Mouse (Mus musculus) stomach, embryonic 15.5 days (tissue): Measurements from ENCODE around the gene Galnt2. TPM values are rescaled to one million over a fixed set of nuclear protein-coding genes. Genes with fewer than 3 reads are reported as not detected.

ENCODE experiments used
- ATAC-seq: fragments of 200-750 bp; cut with Nextera tagmentation; 2 replicates; pipeline ENCODE4 v1.8.0; 2017; ENCODE audit warnings: low read depth, moderate number of reproducible peaks, moderate TSS enrichment; ENCODE audit not compliant: insufficient read depth, low FRiP score
- H3K27ac ChIP-seq: fragments of 300-500 bp; sonication (generic); 2 replicates; pipeline ENCODE4 v1.5.1; 2015; ENCODE audit warnings: mild to moderate bottlenecking, inconsistent platforms
- H3K27me3 ChIP-seq: fragments of 300-500 bp; sonication (generic); replicated peaks from 2 replicates; pipeline ENCODE4 v1.6.1; 2015; ENCODE audit warnings: inconsistent platforms
- H3K36me3 ChIP-seq: fragments of 300-500 bp; sonication (generic); 2 replicates; pipeline ENCODE4 v1.6.1; 2015; ENCODE audit warnings: inconsistent platforms
- H3K4me1 ChIP-seq: fragments of 300-500 bp; sonication (generic); 2 replicates; pipeline ENCODE4 v1.6.1; 2015; ENCODE audit warnings: inconsistent platforms
- H3K4me2 ChIP-seq: fragments of 300-500 bp; sonication (generic); 2 replicates; pipeline ENCODE4 v1.6.1; 2015; ENCODE audit warnings: mild to moderate bottlenecking, inconsistent platforms
- H3K4me3 ChIP-seq: fragments of 300-500 bp; sonication (generic); replicated peaks from 2 replicates; pipeline ENCODE4 v1.5.1; 2015; ENCODE audit warnings: inconsistent platforms
- H3K9ac ChIP-seq: fragments of 300-500 bp; sonication (generic); 2 replicates; pipeline ENCODE4 v1.6.1; 2015; ENCODE audit warnings: inconsistent platforms
- H3K9me3 ChIP-seq: fragments of 300-500 bp; sonication (generic); 2 replicates; pipeline ENCODE4 v1.6.1; 2016; ENCODE audit warnings: inconsistent platforms
- WGBS: fragments of 180-500 bp; shearing (Covaris S2); methylation state at CpG from one replicate; pipeline ENCODE4 v1.1.7; 2015; 5-methylcytosine and 5-hydroxymethylcytosine counted together
- polyA plus RNA-seq: library from polyadenylated mRNA; unstranded; fragments of >200 nt; fragmentation: Nextera tagmentation; extraction: Ambion mirVana; gene quantifications from 2 replicates; pipeline ENCODE4 v1.2.1, GENCODE M21; 2015

The Galnt2 gene
- polyA plus RNA-seq, 1 experiment from 2014 or later, result 80.5 TPM

GRCm38 (mm10) chr8:124239350-124239749 is 8.2 kb downstream of the Galnt2 start:
- H3K36me3 ChIP-seq, result no peaks in the 10 kb centered on the region
- H3K9ac ChIP-seq, result no peak overlapping the region
- no peaks in the 10 kb centered on the region for H3K9me3 ChIP-seq
- peaks cover 33% of the 10 kb centered on the region for H3K4me1 ChIP-seq
- H3K4me3 ChIP-seq, result no peak overlapping the region
- WGBS, result 75% methylated on average over 6 of the region's 6 CpGs
- no peak overlapping the region for H3K27ac ChIP-seq
- no peak for ATAC-seq
- H3K27me3 ChIP-seq, result no peaks in the 10 kb centered on the region
- no peak overlapping the region for H3K4me2 ChIP-seq

DNA sequence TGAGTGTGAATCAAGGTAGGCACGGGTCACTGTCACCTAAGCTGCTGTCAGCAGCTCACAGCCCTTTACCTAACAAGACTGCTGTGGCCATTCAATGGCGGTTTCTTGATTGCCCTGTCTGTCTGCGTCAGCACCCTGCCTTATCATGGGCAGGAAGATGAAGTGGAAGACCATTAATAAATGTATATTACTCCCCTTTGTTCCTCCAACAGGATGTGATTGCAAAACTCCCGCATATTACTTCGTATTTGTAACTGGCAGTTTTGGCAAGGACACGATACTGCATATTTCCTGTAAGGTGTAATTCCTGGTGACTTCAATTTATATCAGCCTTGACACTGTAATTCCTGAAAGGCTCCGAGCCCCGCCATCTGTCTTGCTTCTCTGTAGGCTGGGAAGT is 9.7 kb downstream of the Galnt2 start:
- no peak overlapping the region for H3K9ac ChIP-seq
- H3K27ac ChIP-seq, result no peak overlapping the region; the same call in 1 of the 2 replicates
- no peak overlapping the region for H3K4me3 ChIP-seq
- ATAC-seq, result no peak
- H3K4me2 ChIP-seq, result no peak overlapping the region
- H3K4me1 ChIP-seq, result peaks cover 31% of the 10 kb centered on the region
- no peaks in the 10 kb centered on the region for H3K9me3 ChIP-seq
- WGBS, result 41% methylated on average over 8 of the region's 8 CpGs
- H3K27me3 ChIP-seq, result no peaks in the 10 kb centered on the region
- H3K36me3 ChIP-seq, result no peaks in the 10 kb centered on the region

DNA sequence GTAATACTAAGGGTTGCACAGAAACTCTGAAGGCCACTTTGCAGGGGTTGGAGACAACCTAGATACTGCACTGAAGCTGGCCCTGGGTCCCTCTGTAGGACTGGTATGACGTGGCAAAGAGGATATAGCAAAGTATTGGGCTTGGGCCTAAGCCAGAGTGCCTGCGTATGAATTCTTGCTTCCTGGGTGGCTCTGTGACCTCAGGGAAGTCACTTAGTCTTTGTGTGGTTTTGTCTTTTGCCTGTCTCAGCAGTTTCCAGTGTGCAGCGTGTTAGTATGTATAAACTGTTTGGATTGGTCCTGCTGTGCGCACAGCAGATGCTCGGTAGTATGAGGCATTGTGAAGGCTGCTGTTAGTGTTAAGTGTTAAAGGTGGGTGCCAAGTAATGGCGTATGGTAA is 11.0 kb downstream of the Galnt2 start:
- peak overlapping the region; percentile 46; the same call in 1 of the 2 replicates for H3K27ac ChIP-seq
- H3K4me2 ChIP-seq, result no peak overlapping the region
- H3K4me1 ChIP-seq, result peaks cover 31% of the 10 kb centered on the region
- no peaks in the 10 kb centered on the region for H3K36me3 ChIP-seq
- ATAC-seq, result no peak
- no peaks in the 10 kb centered on the region for H3K9me3 ChIP-seq
- 48% methylated on average over 6 of the region's 6 CpGs for WGBS
- H3K27me3 ChIP-seq, result no peaks in the 10 kb centered on the region
- H3K9ac ChIP-seq, result no peak overlapping the region
- no peak overlapping the region for H3K4me3 ChIP-seq

- Histone ChIP-seq H3K9ac (no peak overlapping the region), H3K4me3 (no peak overlapping the region), H3K4me2 (no peak overlapping the region), H3K4me1 (peaks cover 31% of the 10 kb centered on the region), H3K9me3 (no peaks in the 10 kb centered on the region), H3K27me3 (no peaks in the 10 kb centered on the region), H3K27ac (no peak overlapping the region), H3K36me3 (no peaks in the 10 kb centered on the region; the same call in 1 of the 2 replicates)
- WGBS, result 84% methylated on average over 5 of the region's 5 CpGs
- ATAC-seq, result no peak
Observed at GRCm38 (mm10) chr8:124242913-124243312, 11.7 kb downstream of the Galnt2 start.

GRCm38 (mm10) chr8:124247581-124247980 is 16.4 kb downstream of the Galnt2 start:
- ATAC-seq, result no peak
- Histone ChIP-seq H3K9me3 (no peaks in the 10 kb centered on the region), H3K9ac (no peak overlapping the region), H3K4me2 (no peak overlapping the region), H3K27me3 (no peaks in the 10 kb centered on the region), H3K4me3 (no peak overlapping the region), H3K36me3 (no peaks in the 10 kb centered on the region; the same call in 1 of the 2 replicates), H3K4me1 (peaks cover 27% of the 10 kb centered on the region), H3K27ac (no peak overlapping the region)
- WGBS, result 78% methylated on average over 6 of the region's 6 CpGs

GRCm38 (mm10) chr8:124248688-124249087 is 17.5 kb downstream of the Galnt2 start:
- Histone ChIP-seq H3K4me3 (no peak overlapping the region), H3K9me3 (no peaks in the 10 kb centered on the region), H3K4me2 (no peak overlapping the region), H3K27ac (no peak overlapping the region), H3K4me1 (peaks cover 30% of the 10 kb centered on the region), H3K36me3 (no peaks in the 10 kb centered on the region; the same call in 1 of the 2 replicates), H3K9ac (no peak overlapping the region), H3K27me3 (no peaks in the 10 kb centered on the region)
- peak; percentile 60 for ATAC-seq
- 78% methylated on average over 6 of the region's 6 CpGs for WGBS

GRCm38 (mm10) chr8:124250255-124250654 is 19.1 kb downstream of the Galnt2 start:
- ATAC-seq, result peak; percentile 62; the same call in 1 of the 2 replicates
- no peak overlapping the region for H3K4me2 ChIP-seq
- H3K4me3 ChIP-seq, result no peak overlapping the region
- 18% methylated on average over 3 of the region's 3 CpGs for WGBS
- peaks cover 37% of the 10 kb centered on the region for H3K4me1 ChIP-seq
- no peaks in the 10 kb centered on the region for H3K9me3 ChIP-seq
- H3K27ac ChIP-seq, result no peak overlapping the region
- H3K27me3 ChIP-seq, result no peaks in the 10 kb centered on the region
- H3K36me3 ChIP-seq, result no peaks in the 10 kb centered on the region; the same call in 1 of the 2 replicates
- no peak overlapping the region for H3K9ac ChIP-seq

- 15% methylated on average over 4 of the region's 4 CpGs for WGBS
- Histone ChIP-seq H3K9me3 (no peaks in the 10 kb centered on the region), H3K4me1 (peaks cover 38% of the 10 kb centered on the region), H3K36me3 (no peaks in the 10 kb centered on the region; the same call in 1 of the 2 replicates), H3K27me3 (no peaks in the 10 kb centered on the region), H3K27ac (no peak overlapping the region), H3K4me2 (no peak overlapping the region), H3K9ac (no peak overlapping the region), H3K4me3 (no peak overlapping the region)
- ATAC-seq, result no peak
Observed at GRCm38 (mm10) chr8:124250785-124251184, 19.6 kb downstream of the Galnt2 start.

DNA sequence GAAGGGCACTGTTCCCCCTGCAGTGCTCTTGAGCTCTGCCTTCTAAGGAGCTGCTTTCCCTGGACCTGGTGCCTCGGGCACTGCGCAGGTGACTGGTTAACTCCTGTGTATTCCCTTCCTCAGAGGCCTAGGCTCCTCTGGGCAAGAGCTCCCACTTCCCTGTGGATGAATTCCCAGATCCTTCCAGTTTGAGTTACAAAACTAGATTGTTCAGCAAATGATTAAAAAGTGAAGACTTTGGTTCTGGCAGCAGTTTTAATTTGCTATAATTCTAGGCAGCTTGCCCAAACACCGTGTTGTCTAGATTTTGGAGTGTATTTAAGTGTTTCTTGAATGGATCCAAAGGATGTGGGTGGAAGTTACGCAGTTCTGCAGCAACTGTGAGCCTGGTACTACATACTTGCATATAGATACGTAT is 21.4 kb downstream of the Galnt2 start:
- peaks cover 56% of the 10 kb centered on the region for H3K4me1 ChIP-seq
- no peak overlapping the region for H3K4me2 ChIP-seq
- 0 out of 2 replicates have a peak overlapping the region, but pooled peaks have one; percentile 53 for H3K27ac ChIP-seq
- no peaks in the 10 kb centered on the region; the same call in 1 of the 2 replicates for H3K36me3 ChIP-seq
- H3K4me3 ChIP-seq, result no peak overlapping the region
- H3K27me3 ChIP-seq, result no peaks in the 10 kb centered on the region
- no peaks in the 10 kb centered on the region for H3K9me3 ChIP-seq
- H3K9ac ChIP-seq, result no peak overlapping the region
- 69% methylated on average over 5 of the region's 5 CpGs for WGBS
- no peak for ATAC-seq

DNA sequence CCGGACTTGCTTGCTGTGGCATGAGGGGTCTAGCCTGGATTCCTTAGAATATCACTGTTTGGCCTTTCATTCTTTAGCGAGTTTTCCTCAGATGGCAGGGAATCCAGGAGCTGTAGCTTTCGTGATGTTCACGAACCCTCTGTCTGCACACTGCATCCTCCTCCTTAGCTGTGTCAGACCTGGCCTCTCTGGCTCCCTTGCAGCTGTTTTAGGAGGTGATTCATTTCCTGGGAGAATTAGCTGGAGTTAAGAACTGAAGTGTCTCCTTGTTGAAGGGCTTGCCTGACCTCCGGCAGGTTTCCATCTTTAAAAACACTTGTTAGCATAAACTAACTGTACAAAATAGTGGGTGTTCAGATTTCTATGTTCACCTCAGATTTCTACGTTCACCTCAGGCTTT is 22.7 kb downstream of the Galnt2 start:
- Histone ChIP-seq H3K9ac (no peak overlapping the region), H3K27ac (no peak overlapping the region), H3K36me3 (no peaks in the 10 kb centered on the region), H3K4me1 (peaks cover 55% of the 10 kb centered on the region), H3K4me3 (no peak overlapping the region), H3K9me3 (no peaks in the 10 kb centered on the region), H3K27me3 (no peaks in the 10 kb centered on the region), H3K4me2 (no peak overlapping the region)
- no peak for ATAC-seq
- 69% methylated on average over 6 of the region's 6 CpGs for WGBS

DNA sequence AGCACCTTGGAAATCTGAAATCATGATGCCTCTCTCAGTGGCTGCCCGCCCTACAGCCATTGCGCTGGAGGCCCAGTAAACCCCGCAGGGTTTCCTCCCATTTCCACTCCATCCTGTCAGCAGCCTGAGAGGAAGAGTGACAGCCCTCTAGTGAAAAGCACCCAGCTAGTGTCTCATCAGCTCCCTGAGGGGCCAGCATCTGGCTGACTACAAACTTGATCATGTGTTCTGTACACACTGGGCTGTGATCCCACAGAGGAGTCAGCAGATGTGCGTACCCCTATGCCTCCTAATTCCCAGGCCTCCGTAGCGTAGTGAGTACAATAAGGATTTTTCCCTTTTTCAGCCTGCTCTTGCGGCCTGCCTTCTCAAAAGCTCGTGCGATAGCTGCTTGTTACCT is 25.6 kb downstream of the Galnt2 start:
- peak overlapping the region; percentile 64 for H3K27ac ChIP-seq
- no peak overlapping the region for H3K9ac ChIP-seq
- no peaks in the 10 kb centered on the region for H3K9me3 ChIP-seq
- H3K4me1 ChIP-seq, result peaks cover 45% of the 10 kb centered on the region
- no peak overlapping the region for H3K4me3 ChIP-seq
- WGBS, result 72% methylated on average over 9 of the region's 9 CpGs
- no peak overlapping the region for H3K4me2 ChIP-seq
- no peaks in the 10 kb centered on the region for H3K36me3 ChIP-seq
- no peaks in the 10 kb centered on the region for H3K27me3 ChIP-seq
- ATAC-seq, result 0 out of 2 replicates have a peak, but pooled peaks have one; percentile 11

- ATAC-seq, result 0 out of 2 replicates have a peak, but pooled peaks have one; percentile 29
- no peaks in the 10 kb centered on the region for H3K9me3 ChIP-seq
- peaks cover 40% of the 10 kb centered on the region for H3K4me1 ChIP-seq
- no peaks in the 10 kb centered on the region for H3K36me3 ChIP-seq
- no peak overlapping the region for H3K4me2 ChIP-seq
- WGBS, result 38% methylated on average over 10 of the region's 10 CpGs
- no peak overlapping the region for H3K9ac ChIP-seq
- H3K27ac ChIP-seq, result peak overlapping the region; percentile 64
- H3K27me3 ChIP-seq, result no peaks in the 10 kb centered on the region
- H3K4me3 ChIP-seq, result no peak overlapping the region
Observed at GRCm38 (mm10) chr8:124257363-124257762, 26.2 kb downstream of the Galnt2 start.

- H3K4me3 ChIP-seq, result no peak overlapping the region
- no peak overlapping the region for H3K4me2 ChIP-seq
- no peaks in the 10 kb centered on the region for H3K27me3 ChIP-seq
- WGBS, result 83% methylated on average over 4 of the region's 4 CpGs
- no peak for ATAC-seq
- H3K4me1 ChIP-seq, result peaks cover 33% of the 10 kb centered on the region
- no peaks in the 10 kb centered on the region for H3K36me3 ChIP-seq
- H3K9ac ChIP-seq, result no peak overlapping the region
- H3K27ac ChIP-seq, result no peak overlapping the region
- no peaks in the 10 kb centered on the region for H3K9me3 ChIP-seq
Observed at GRCm38 (mm10) chr8:124259146-124259545, 28.0 kb downstream of the Galnt2 start.
